Mouse (Mus musculus) midbrain, postnatal 0 days (tissue): ENCODE measurements around the gene Dnajb5. TPM values are rescaled to one million over a fixed set of nuclear protein-coding genes. Genes with fewer than 3 reads are reported as not detected.
"Not testable (repeated sequence)": the region's sequence is repeated elsewhere in the genome, so short reads cannot be mapped to it uniquely, and the experiment has no call there.

Source experiments
- ATAC-seq: fragments of 200-750 bp; cut with Nextera tagmentation; 2 replicates; pipeline ENCODE4 v1.8.0; 2017; ENCODE audit warnings: moderate number of reproducible peaks, mild to moderate bottlenecking, moderate TSS enrichment, moderate library complexity; ENCODE audit not compliant: low FRiP score
- DNase-seq: peaks from one replicate; pipeline ENCODE4 v3.0.0-alpha.2; 2015; ENCODE audit warnings: low spot score
- H3K27ac ChIP-seq: fragments of 300-500 bp; sonication (generic); 2 replicates; pipeline ENCODE4 v1.5.1; 2014; ENCODE audit warnings: low read depth, mild to moderate bottlenecking, low read length, mixed read lengths
- H3K27me3 ChIP-seq: fragments of 300-500 bp; sonication (generic); 2 replicates; pipeline ENCODE4 v1.6.1; 2014; ENCODE audit warnings: low read length, control low read depth, mixed read lengths; ENCODE audit not compliant: insufficient read depth
- H3K36me3 ChIP-seq: fragments of 300-500 bp; sonication (generic); 2 replicates; pipeline ENCODE4 v1.6.1; 2014; ENCODE audit warnings: low read length, control low read depth, mixed read lengths; ENCODE audit not compliant: insufficient read depth
- H3K4me1 ChIP-seq: fragments of 300-500 bp; sonication (generic); 2 replicates; pipeline ENCODE4 v1.6.1; 2014; ENCODE audit warnings: mild to moderate bottlenecking, control low read depth, antibody characterized with exemption, low read length, mixed read lengths; ENCODE audit not compliant: insufficient read depth
- H3K4me2 ChIP-seq: fragments of 300-500 bp; sonication (generic); 2 replicates; pipeline ENCODE4 v1.6.1; 2014; ENCODE audit warnings: low read depth, mild to moderate bottlenecking, low read length, mixed read lengths; ENCODE audit not compliant: poor library complexity, severe bottlenecking
- H3K4me3 ChIP-seq: fragments of 300-500 bp; sonication (generic); 2 replicates; pipeline ENCODE4 v1.5.1; 2014; ENCODE audit warnings: low read depth, mild to moderate bottlenecking, low read length, moderate library complexity
- H3K9ac ChIP-seq: fragments of 300-500 bp; sonication (generic); replicated peaks from 2 replicates; pipeline ENCODE4 v1.6.1; 2014; ENCODE audit warnings: mild to moderate bottlenecking, low read length, moderate library complexity, mixed read lengths; ENCODE audit not compliant: poor library complexity, severe bottlenecking
- H3K9me3 ChIP-seq: fragments of 300-500 bp; sonication (generic); 2 replicates; pipeline ENCODE4 v1.6.1; 2016; ENCODE audit warnings: low read length, control low read depth
- CTCF ChIP-seq: IDR thresholded peaks from 2 replicates; pipeline ENCODE4 v1.5.1; 2016; ENCODE audit warnings: antibody characterized with exemption, mild to moderate bottlenecking
- WGBS: fragments of 180-500 bp; shearing (Covaris S2); extraction: QIAGEN DNeasy Blood & Tissue Kit; methylation state at CpG from one replicate; pipeline ENCODE4 v1.1.7; 2014; 5-methylcytosine and 5-hydroxymethylcytosine counted together
- polyA plus RNA-seq: library from polyadenylated mRNA; unstranded; fragments of >200 nt; fragmentation: Nextera tagmentation; extraction: Ambion mirVana; gene quantifications from 2 replicates; pipeline ENCODE4 v1.2.1, GENCODE M21; 2015
- total RNA-seq: library from RNA; depleted of rRNA; stranded (reverse); fragments of >200 nt; gene quantifications from 2 replicates; pipeline ENCODE4 v1.2.3, GENCODE M21; 2014

Dnajb5 gene
- total and polyA plus RNA-seq, 2 experiments from 2014 or later: 37.9 to 109 TPM

- Histone ChIP-seq H3K36me3 (peaks cover 23% of the 10 kb centered on the region), H3K27ac (no peak overlapping the region), H3K9ac (no peak overlapping the region), H3K4me3 (no peak overlapping the region), H3K4me2 (no peak overlapping the region), H3K4me1 (no peaks in the 10 kb centered on the region), H3K27me3 (no peaks in the 10 kb centered on the region), H3K9me3 (no peaks in the 10 kb centered on the region)
- WGBS: 89% methylated on average over 4 of the region's 4 CpGs
- no peak for ATAC-seq
- no peak for DNase-seq
- TF ChIP-seq CTCF: peak; percentile 48
Measured at GRCm38 (mm10) chr4:42978062-42978461, 28.4 kb downstream of the Dnajb5 start.

GRCm38 (mm10) chr4:42980467-42980866 is 30.9 kb downstream of the Dnajb5 start:
- H3K36me3 ChIP-seq: peaks cover 38% of the 10 kb centered on the region
- ATAC-seq, H3K4me1 ChIP-seq, H3K27ac ChIP-seq, H3K9me3 ChIP-seq, H3K27me3 ChIP-seq, DNase-seq, H3K9ac ChIP-seq, H3K4me3 ChIP-seq, H3K4me2 ChIP-seq: not testable (repeated sequence)
- 96% methylated on average over 7 of the region's 8 CpGs for WGBS

GRCm38 (mm10) chr4:42988296-42988695 is 38.7 kb downstream of the Dnajb5 start:
- H3K4me1 ChIP-seq: no peaks in the 10 kb centered on the region
- H3K4me2 ChIP-seq: no peak overlapping the region
- ATAC-seq (no peak), DNase-seq (no peak)
- peak; percentile 51 for TF ChIP-seq CTCF
- no peak overlapping the region for H3K27ac ChIP-seq
- H3K27me3 ChIP-seq: no peaks in the 10 kb centered on the region
- H3K4me3 ChIP-seq: no peak overlapping the region
- no peak overlapping the region for H3K9ac ChIP-seq
- peaks cover 64% of the 10 kb centered on the region for H3K36me3 ChIP-seq
- 91% methylated on average over 1 of the region's 1 CpGs for WGBS
- H3K9me3 ChIP-seq: no peaks in the 10 kb centered on the region

- ATAC-seq (no peak), DNase-seq (no peak)
- no peak for TF ChIP-seq CTCF
- Histone ChIP-seq H3K4me1 (peaks cover 11% of the 10 kb centered on the region; the same call in 1 of the 2 replicates), H3K27me3 (no peaks in the 10 kb centered on the region), H3K9me3 (no peaks in the 10 kb centered on the region), H3K4me3 (peak overlapping the region; percentile 97; the same call in 1 of the 2 replicates), H3K4me2 (peak overlapping the region; percentile 82), H3K36me3 (peaks cover 15% of the 10 kb centered on the region; the same call in 1 of the 2 replicates), H3K27ac (no peak overlapping the region), H3K9ac (peak overlapping the region; percentile 36; the same call in 1 of the 2 replicates)
- WGBS: 43% methylated on average over 2 of the region's 2 CpGs
Measured at GRCm38 (mm10) chr4:42998022-42998421, 48.4 kb downstream of the Dnajb5 start.

GRCm38 (mm10) chr4:42999451-43000140 is 50.0 kb downstream of the Dnajb5 start:
- Histone ChIP-seq H3K36me3 (peaks cover 7% of the 10 kb centered on the region; the same call in 1 of the 2 replicates), H3K27ac (peak overlapping the region; percentile 99), H3K4me2 (peak overlapping the region; percentile 82), H3K27me3 (no peaks in the 10 kb centered on the region), H3K9ac (peak overlapping the region; percentile 98), H3K4me1 (peaks cover 11% of the 10 kb centered on the region; the same call in 1 of the 2 replicates), H3K4me3 (peak overlapping the region; percentile 97), H3K9me3 (no peaks in the 10 kb centered on the region)
- TF ChIP-seq CTCF: peak; percentile 44
- DNase-seq: peak; percentile 71
- under 1% methylated on average over 45 of the region's 51 CpGs for WGBS
- ATAC-seq: peak; percentile 70

GRCm38 (mm10) chr4:43000141-43000986 is 50.8 kb downstream of the Dnajb5 start, which contains the start of gene Vcp:
Gene Vcp (minus strand): TSS chr4:43000507.
- ATAC-seq (peak; percentile 98), DNase-seq (peak; percentile 100)
- H3K4me3 ChIP-seq: peak within 1 kb of the TSS; percentile 97
- H3K4me2 ChIP-seq: peak within 1 kb of the TSS; percentile 82
- WGBS: under 1% methylated on average over 50 of the region's 56 CpGs
- H3K27ac ChIP-seq: peak within 1 kb of the TSS; percentile 99
- not testable (repeated sequence) for H3K27me3 ChIP-seq, H3K9me3 ChIP-seq, H3K36me3 ChIP-seq
- H3K4me1 ChIP-seq: peaks cover 11% of the 10 kb centered on the region; the same call in 1 of the 2 replicates
- H3K9ac ChIP-seq: peak within 1 kb of the TSS; percentile 98
